Mouse (Mus musculus) brain, embryonic 14.5 days (tissue): ENCODE measurements around the gene Hoxa4.

ENCODE experiments used
- CTCF ChIP-seq: fragments of 200-500 bp; IDR thresholded peaks from 2 replicates; pipeline ENCODE4 v1.5.1; 2012; ENCODE audit warnings: inconsistent platforms, mild to moderate bottlenecking, moderate library complexity, borderline replicate concordance; ENCODE audit not compliant: insufficient read depth, insufficient read length; ENCODE audit errors: extremely low read depth
- POLR2A ChIP-seq: fragments of 200-500 bp; IDR thresholded peaks from 2 replicates; pipeline ENCODE4 v1.6.1; 2012; ENCODE audit warnings: mild to moderate bottlenecking, inconsistent platforms, borderline replicate concordance; ENCODE audit not compliant: poor library complexity, insufficient read depth, insufficient read length, severe bottlenecking; ENCODE audit errors: extremely low read depth

- no peak for TF ChIP-seq POLR2A
- TF ChIP-seq CTCF = no peak
Measured at GRCm38 (mm10) chr6:52207684-52207976, 16.1 kb upstream of the Hoxa4 start.
